Mouse (Mus musculus): ENCODE results near the gene Lyzl4. TPM values are rescaled to one million over a fixed set of nuclear protein-coding genes. Genes with fewer than 3 reads are reported as not detected.

Gene Lyzl4
- polyA plus RNA-seq, 1 experiment = 0.31 TPM

GRCm38 (mm10) chr9:121642401-121643181 lies 695 bp upstream of the Lyzl4 start, which contains the start of gene Vipr1:
Gene Vipr1 (plus strand): TSS chr9:121642716.
- under 1% methylated on average over 76 of the region's 79 CpGs for WGBS
- peak; percentile 31; the same call in 1 of the 2 replicates for TF ChIP-seq CTCF (IDR thresholded peaks at IDR 0.05; ENCODE audit: borderline replicate concordance, control insufficient read depth, extremely low read depth, insufficient read depth, low read length, poor library complexity)
- TF ChIP-seq POLR2A (IDR thresholded peaks at IDR 0.05; ENCODE audit: control insufficient read depth, extremely low read depth, insufficient read depth, low read length, poor library complexity) = no peak

GRCm38 (mm10) chr9:121641235-121641915 lies 521 bp downstream of the Lyzl4 start:
- Histone ChIP-seq H3K27me3 (ENCODE audit: control insufficient read depth, insufficient read depth, low read length) (peaks cover 7% of the 10 kb centered on the region; the same call in 1 of the 2 replicates), H3K36me3 (ENCODE audit: control insufficient read depth, insufficient read depth, low read length) (no peaks in the 10 kb centered on the region), H3K4me1 (replicated peaks; ENCODE audit: control insufficient read depth, insufficient read depth, low read length) (peaks cover 23% of the 10 kb centered on the region), H3K27ac (ENCODE audit: control insufficient read depth, insufficient read depth, low read length) (no peak overlapping the region), H3K4me3 (ENCODE audit: control insufficient read depth, insufficient read depth, low read length) (peak overlapping the region; percentile 9; the same call in 1 of the 2 replicates)
- 21% methylated on average over 27 of the region's 27 CpGs for WGBS
- no peak for DNase-seq
- no peak for TF ChIP-seq CTCF (IDR thresholded peaks at IDR 0.05; ENCODE audit: borderline replicate concordance, control insufficient read depth, extremely low read depth, insufficient read depth, low read length, poor library complexity)
- TF ChIP-seq POLR2A (IDR thresholded peaks at IDR 0.05; ENCODE audit: control insufficient read depth, extremely low read depth, insufficient read depth, low read length, poor library complexity) = no peak

More at GRCm38 (mm10) chr9:121642401-121643181, 695 bp upstream of the Lyzl4 start, which contains the start of gene Vipr1:
- H3K4me3 ChIP-seq (ENCODE audit: control insufficient read depth, insufficient read depth, low read length) = peak within 1 kb of the TSS; percentile 56
- peaks cover 7% of the 10 kb centered on the region; the same call in 1 of the 2 replicates for H3K27me3 ChIP-seq (ENCODE audit: control insufficient read depth, insufficient read depth, low read length)
- no peak within 1 kb of the TSS for H3K27ac ChIP-seq (ENCODE audit: control insufficient read depth, insufficient read depth, low read length)
- peak; percentile 90 for DNase-seq
- H3K4me1 ChIP-seq (replicated peaks; ENCODE audit: control insufficient read depth, insufficient read depth, low read length) = peaks cover 25% of the 10 kb centered on the region
- H3K36me3 ChIP-seq (ENCODE audit: control insufficient read depth, insufficient read depth, low read length) = no peaks in the 10 kb centered on the region

GRCm38 (mm10) chr9:121639790-121640189 lies 2.1 kb downstream of the Lyzl4 start:
- no peaks in the 10 kb centered on the region for H3K36me3 ChIP-seq (ENCODE audit: control insufficient read depth, insufficient read depth, low read length)
- no peak for DNase-seq
- peaks cover 7% of the 10 kb centered on the region; the same call in 1 of the 2 replicates for H3K27me3 ChIP-seq (ENCODE audit: control insufficient read depth, insufficient read depth, low read length)
- WGBS = 91% methylated on average over 16 of the region's 16 CpGs
- H3K4me3 ChIP-seq (ENCODE audit: control insufficient read depth, insufficient read depth, low read length) = no peak overlapping the region
- no peak overlapping the region for H3K27ac ChIP-seq (ENCODE audit: control insufficient read depth, insufficient read depth, low read length)
- TF ChIP-seq POLR2A (IDR thresholded peaks at IDR 0.05; ENCODE audit: control insufficient read depth, extremely low read depth, insufficient read depth, low read length, poor library complexity) (no peak), CTCF (IDR thresholded peaks at IDR 0.05; ENCODE audit: borderline replicate concordance, control insufficient read depth, extremely low read depth, insufficient read depth, low read length, poor library complexity) (no peak)
- peaks cover 23% of the 10 kb centered on the region for H3K4me1 ChIP-seq (replicated peaks; ENCODE audit: control insufficient read depth, insufficient read depth, low read length)

GRCm38 (mm10) chr9:121635835-121636576 lies 5.9 kb downstream of the Lyzl4 start:
- H3K4me3 ChIP-seq (ENCODE audit: control insufficient read depth, insufficient read depth, low read length) = no peak overlapping the region
- WGBS = 18% methylated on average over 7 of the region's 7 CpGs
- no peak for DNase-seq
- no peak overlapping the region for H3K27ac ChIP-seq (ENCODE audit: control insufficient read depth, insufficient read depth, low read length)
- peaks cover 2% of the 10 kb centered on the region for H3K4me1 ChIP-seq (replicated peaks; ENCODE audit: control insufficient read depth, insufficient read depth, low read length)
- H3K36me3 ChIP-seq (ENCODE audit: control insufficient read depth, insufficient read depth, low read length) = no peaks in the 10 kb centered on the region
- TF ChIP-seq POLR2A (IDR thresholded peaks at IDR 0.05; ENCODE audit: control insufficient read depth, extremely low read depth, insufficient read depth, low read length, poor library complexity) (no peak), CTCF (IDR thresholded peaks at IDR 0.05; ENCODE audit: borderline replicate concordance, control insufficient read depth, extremely low read depth, insufficient read depth, low read length, poor library complexity) (no peak)
- peaks cover 1% of the 10 kb centered on the region; the same call in 1 of the 2 replicates for H3K27me3 ChIP-seq (ENCODE audit: control insufficient read depth, insufficient read depth, low read length)

- no peaks in the 10 kb centered on the region for H3K36me3 ChIP-seq (ENCODE audit: control insufficient read depth, insufficient read depth, low read length)
- no peaks in the 10 kb centered on the region; the same call in 1 of the 2 replicates for H3K4me1 ChIP-seq (replicated peaks; ENCODE audit: control insufficient read depth, insufficient read depth, low read length)
- no peak overlapping the region for H3K27ac ChIP-seq (ENCODE audit: control insufficient read depth, insufficient read depth, low read length)
- H3K27me3 ChIP-seq (ENCODE audit: control insufficient read depth, insufficient read depth, low read length) = no peaks in the 10 kb centered on the region
- WGBS = 76% methylated on average over 6 of the region's 6 CpGs
- DNase-seq = no peak
- no peak for TF ChIP-seq CTCF (IDR thresholded peaks at IDR 0.05; ENCODE audit: borderline replicate concordance, control insufficient read depth, extremely low read depth, insufficient read depth, low read length, poor library complexity)
- no peak for TF ChIP-seq POLR2A (IDR thresholded peaks at IDR 0.05; ENCODE audit: control insufficient read depth, extremely low read depth, insufficient read depth, low read length, poor library complexity)
- no peak overlapping the region for H3K4me3 ChIP-seq (ENCODE audit: control insufficient read depth, insufficient read depth, low read length)
Measured at GRCm38 (mm10) chr9:121633306-121633705, 8.6 kb downstream of the Lyzl4 start.

- H3K4me1 ChIP-seq (replicated peaks; ENCODE audit: control insufficient read depth, insufficient read depth, low read length) = no peaks in the 10 kb centered on the region; the same call in 1 of the 2 replicates
- DNase-seq = no peak
- TF ChIP-seq CTCF (IDR thresholded peaks at IDR 0.05; ENCODE audit: borderline replicate concordance, control insufficient read depth, extremely low read depth, insufficient read depth, low read length, poor library complexity) = no peak
- no peak for TF ChIP-seq POLR2A (IDR thresholded peaks at IDR 0.05; ENCODE audit: control insufficient read depth, extremely low read depth, insufficient read depth, low read length, poor library complexity)
- 93% methylated on average over 10 of the region's 10 CpGs for WGBS
- no peak overlapping the region for H3K4me3 ChIP-seq (ENCODE audit: control insufficient read depth, insufficient read depth, low read length)
- no peaks in the 10 kb centered on the region for H3K27me3 ChIP-seq (ENCODE audit: control insufficient read depth, insufficient read depth, low read length)
- no peaks in the 10 kb centered on the region for H3K36me3 ChIP-seq (ENCODE audit: control insufficient read depth, insufficient read depth, low read length)
- H3K27ac ChIP-seq (ENCODE audit: control insufficient read depth, insufficient read depth, low read length) = no peak overlapping the region
Measured at GRCm38 (mm10) chr9:121632891-121633290, 9.0 kb downstream of the Lyzl4 start.

All from thymus, adult 2 months (tissue).